Mouse (Mus musculus) T-helper 1 cell (primary cell): ENCODE measurements around the gene 1700102P08Rik.

Source experiments
- in situ Hi-C: fragments of 300-600 bp; cut with MboI, MseI; formaldehyde crosslinking; loops from one replicate; pipeline ENCODE4 v1.15.1; 2025; ENCODE audit warnings: high pct_unique_total_duplicates

The 1700102P08Rik gene

DNA sequence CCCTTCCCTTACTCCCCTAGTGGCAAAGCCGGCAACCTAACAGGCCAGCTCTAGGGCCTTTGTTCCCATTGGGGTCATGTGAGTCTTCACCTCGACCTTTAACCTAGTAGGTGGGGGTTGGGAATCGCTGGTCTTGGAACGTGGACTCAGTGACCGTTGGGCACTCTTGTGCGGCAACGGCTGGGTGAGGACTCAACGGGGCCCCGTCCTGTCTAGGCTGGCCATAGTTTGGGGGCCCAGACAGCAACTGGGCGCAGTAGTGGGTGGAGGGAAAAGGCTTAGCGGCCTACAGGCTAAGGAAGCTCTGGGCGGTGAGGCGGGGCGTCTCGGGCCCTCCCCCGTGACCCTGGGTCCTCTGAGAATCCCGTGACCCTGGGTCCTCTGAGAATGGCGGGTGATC is at the start of gene 1700102P08Rik:
Gene 1700102P08Rik, plus strand, starts transcription at position 130 of the 400 bp plus-strand sequence.
- in situ Hi-C loops = no loop called here

DNA sequence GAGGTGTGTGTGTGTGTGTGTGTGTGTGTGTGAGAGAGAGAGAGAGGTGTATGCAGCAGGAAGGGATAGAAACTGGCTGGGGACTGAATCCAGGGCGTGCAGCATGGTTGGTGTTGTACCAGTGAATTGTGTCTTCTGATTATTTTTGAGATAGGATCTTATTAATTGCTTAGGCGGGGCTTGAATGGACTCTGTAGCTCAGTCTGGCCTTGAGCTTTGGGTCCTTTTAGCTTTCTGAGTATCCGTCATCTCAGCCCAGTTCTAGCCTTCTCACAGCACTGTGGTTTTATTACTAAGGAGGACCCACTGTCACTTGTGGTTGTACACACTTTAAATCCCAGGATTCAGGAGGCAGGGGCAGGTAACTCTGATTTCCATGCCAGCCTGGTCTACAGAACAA is 49.3 kb upstream of the 1700102P08Rik start:
- in situ Hi-C loops = loop anchor here (25.0 kb wide), 1 partner anchor 719 kb away; the partner anchor contains the start of genes Atrip and Trex1

DNA sequence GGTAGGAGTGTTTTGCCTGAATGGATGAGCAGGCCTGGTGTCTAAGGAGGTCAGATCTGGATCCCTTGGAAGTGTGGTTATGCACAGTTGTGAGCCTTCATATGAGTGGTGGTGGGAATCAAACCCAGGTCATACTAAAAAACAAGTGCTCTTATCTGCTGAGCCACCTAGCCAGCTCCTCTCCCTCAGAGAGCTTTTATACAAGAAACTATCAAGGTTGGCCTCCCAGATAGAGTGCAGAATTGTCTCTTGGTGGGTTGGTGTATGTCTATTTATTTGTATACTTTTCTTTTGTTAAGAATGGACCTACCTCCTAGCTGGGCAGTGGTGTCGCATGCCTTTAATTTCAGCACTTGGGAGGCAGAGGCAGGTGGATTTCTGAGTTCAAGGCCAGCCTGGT is 48.8 kb upstream of the 1700102P08Rik start:
- in situ Hi-C loops = loop anchor here (25.0 kb wide), 1 partner anchor 718 kb away; the partner anchor contains the start of genes Atrip and Trex1

DNA sequence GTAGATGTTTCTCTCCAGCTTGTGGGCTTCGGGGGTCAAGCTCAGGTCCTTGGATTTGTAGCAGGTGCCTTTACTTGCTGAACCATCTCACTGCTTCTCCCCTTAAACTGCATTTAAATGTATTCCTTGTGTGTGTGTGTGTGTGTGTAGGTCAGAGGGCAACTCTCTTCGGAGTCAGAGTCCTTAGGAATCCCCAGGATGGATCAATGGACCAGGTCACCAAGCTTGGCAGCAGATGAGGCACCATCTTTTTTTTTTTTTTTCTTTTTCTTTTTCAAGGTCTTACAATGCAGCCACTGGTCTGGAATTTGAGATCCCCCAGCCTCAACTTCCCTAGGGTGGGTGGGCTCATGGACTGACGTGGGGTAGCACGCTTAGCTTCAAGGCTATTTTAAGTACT is 48.1 kb upstream of the 1700102P08Rik start:
- in situ Hi-C loops = loop anchor here (25.0 kb wide), 1 partner anchor 718 kb away; the partner anchor contains the start of genes Atrip and Trex1

DNA sequence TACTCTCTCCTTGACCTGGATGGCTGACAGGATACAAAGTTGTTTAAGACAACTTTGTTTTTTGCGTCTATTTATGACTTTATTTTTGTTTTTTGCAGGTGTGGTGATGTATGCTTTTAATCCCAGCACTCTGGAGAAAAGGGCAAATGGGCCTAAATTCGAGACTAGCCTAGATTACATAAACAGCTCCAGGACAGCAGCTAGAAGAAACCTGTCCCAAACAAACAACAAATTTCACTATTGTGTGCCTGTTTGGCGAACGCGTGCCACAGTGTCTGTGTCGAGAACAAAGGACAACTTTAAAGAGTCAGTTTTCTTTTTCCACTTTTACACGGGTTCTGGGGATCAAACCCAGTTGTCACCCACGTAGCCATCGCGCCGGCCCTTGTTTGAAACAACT is 45.6 kb upstream of the 1700102P08Rik start:
- in situ Hi-C loops = loop anchor here (25.0 kb wide), 1 partner anchor 715 kb away; the partner anchor contains the start of genes Atrip and Trex1

DNA sequence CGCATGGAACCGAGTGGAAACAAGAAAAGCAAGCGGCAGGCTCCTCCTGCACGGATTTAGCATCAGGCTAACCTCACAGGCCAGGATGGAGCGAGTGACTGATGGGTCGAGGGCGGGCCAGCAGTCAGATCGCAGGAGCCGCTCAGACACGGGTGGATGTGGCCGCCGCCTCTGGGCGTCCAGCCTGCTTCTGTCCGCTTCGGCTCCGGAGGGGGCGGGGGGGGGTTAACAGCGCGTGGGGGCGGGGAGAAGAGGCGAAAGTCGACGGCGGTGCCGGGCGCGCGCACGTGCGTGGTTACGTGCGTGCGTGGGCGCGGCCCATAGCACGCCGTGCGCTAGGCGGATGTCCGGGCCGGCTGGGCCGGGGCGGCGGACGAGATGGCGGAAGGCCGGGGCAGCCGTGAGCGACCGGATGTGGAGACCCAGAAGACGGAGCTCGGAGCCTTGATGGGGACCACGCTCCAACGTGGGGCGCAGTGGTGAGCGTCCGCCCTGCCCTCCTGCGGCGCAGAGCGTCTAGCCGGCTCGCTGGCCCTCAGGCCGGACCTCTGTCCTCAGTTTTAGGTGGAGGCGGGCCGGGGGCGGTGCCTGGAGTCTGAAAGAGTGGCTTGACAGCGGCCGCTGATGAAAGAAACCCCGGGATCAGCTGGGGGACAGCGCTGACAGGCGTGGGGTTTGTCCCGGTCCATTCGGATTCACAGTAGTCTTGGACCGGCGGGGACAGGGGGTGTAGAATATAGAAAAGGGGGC is 44.9 kb upstream of the 1700102P08Rik start, which contains the start of gene Usp4:
Gene Usp4, plus strand, starts transcription at position 314 of the 750 bp plus-strand sequence.
- in situ Hi-C loops = loop anchor here (25.0 kb wide), 1 partner anchor 715 kb away; the partner anchor contains the start of genes Atrip and Trex1

DNA sequence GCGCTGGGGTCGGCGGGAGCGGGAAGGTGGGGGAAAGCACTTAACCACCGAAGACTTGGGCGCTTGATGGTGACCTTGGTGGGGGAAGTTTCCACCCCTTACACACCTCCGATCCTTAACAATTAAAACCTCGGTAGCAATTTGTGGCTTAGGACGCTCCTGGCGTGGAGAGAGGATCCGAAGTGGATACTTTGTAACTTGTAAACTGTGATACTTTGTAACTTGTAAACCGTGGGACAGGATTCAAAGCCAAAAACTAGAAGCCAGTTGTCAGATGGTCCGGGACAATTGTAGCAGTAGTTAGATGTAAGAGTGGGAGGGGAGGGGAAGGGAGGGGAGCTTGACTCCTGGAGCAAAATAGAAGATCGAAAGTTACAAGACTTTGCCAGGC is 44.3 kb upstream of the 1700102P08Rik start:
- in situ Hi-C loops = loop anchor here (25.0 kb wide), 1 partner anchor 714 kb away; the partner anchor contains the start of genes Atrip and Trex1

DNA sequence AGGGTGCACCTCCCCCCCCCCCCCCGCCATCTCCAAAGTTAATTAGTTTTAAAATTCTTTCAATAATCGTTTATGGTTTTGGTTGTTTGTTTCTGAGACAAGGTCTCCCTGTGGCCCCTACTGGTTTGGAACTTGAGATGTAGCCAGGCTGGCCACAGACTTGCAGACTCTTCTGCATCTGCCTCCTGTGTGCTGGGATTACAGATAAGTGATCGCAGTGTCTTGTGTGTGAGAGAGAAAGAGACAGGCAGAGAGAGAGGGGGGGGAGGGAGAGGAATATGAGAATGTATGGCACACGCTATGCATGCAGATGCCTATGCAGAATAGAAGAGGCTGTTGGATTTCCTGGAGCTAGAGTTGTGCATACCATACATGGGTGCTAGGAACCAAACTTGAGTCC is 42.9 kb upstream of the 1700102P08Rik start:
- in situ Hi-C loops = loop anchor here (25.0 kb wide), 1 partner anchor 713 kb away; the partner anchor contains the start of genes Atrip and Trex1

DNA sequence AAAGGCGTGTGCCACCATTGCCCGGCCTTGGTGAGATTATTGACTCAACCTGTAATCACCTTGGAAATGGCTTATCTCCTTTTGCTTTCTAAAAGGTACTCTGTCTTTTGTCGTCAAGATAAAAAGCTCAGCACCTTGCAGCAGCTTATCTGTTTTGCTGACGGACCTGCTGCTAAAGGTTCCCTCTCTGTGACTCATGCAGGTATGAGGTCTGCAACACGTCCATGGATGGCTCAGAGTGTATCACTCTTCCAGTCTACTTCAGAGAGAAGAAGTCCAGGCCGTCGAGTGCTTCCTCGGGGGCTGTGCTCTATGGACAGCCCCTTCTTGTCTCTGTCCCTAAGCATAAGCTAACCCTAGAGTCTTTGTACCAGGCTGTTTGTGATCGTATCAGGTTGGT is 14.4 kb upstream of the 1700102P08Rik start:
- in situ Hi-C loops = loop anchor here (5.0 kb wide), 1 partner anchor 164 kb away; no protein-coding TSS in a partner anchor

DNA sequence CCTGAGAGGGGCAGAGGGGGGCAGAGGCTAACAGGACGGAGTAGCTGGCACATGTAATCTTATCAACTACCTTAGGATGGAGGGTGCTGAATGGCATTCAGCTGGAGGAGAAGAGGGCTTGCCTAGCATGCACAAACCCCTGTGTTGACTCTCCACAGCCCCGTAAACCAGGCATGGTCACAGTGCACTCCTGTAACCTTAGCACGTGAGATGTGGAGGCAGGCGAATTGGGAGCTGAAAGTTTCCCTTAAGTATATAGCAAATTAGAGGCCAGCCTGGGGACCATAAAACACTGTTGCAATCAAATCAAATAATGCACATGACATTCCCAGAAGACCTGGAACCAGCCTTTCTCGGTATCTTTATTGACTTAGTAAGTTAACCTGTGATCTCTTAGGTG is 13.9 kb upstream of the 1700102P08Rik start:
- in situ Hi-C loops = loop anchor here (5.0 kb wide), 1 partner anchor 164 kb away; no protein-coding TSS in a partner anchor

DNA sequence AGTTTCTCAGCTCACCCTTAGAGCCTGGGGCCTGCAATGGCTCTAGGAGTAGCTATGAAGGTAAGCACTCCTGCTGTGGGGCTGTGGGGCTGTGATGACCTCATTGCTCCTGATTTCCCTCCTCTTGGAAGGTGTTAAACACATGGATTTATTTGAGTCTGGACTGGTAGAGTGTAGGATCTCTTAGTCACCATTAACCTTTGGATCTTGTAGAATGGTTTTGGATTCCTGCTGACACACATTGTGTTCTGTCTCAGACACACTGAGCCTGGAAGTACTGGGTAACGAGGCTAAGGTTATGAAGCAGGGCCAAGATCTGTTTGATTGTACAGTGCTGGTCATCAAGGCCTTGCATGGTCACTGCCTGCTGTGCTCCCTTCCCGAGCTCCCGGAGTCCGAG is 13.3 kb upstream of the 1700102P08Rik start:
- in situ Hi-C loops = loop anchor here (5.0 kb wide), 1 partner anchor 163 kb away; no protein-coding TSS in a partner anchor

DNA sequence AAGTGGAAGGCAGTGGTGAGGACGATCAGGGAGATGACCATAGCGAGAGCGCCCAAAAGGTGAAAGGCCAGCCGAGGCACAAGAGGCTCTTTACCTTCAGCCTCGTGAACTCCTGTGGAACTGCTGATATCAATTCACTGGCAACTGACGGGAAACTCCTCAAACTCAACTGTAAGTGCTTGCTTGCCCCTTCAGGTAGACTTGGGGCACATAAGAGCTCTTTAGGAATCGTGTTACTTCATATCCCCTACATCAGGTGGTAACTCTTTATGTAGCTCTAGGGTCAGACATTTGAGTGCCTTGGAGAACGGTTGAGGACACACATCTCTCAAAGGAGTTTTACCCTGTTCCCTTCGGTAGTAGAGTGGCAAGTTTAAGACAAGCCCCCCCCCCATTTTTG is 11.2 kb upstream of the 1700102P08Rik start:
- in situ Hi-C loops = loop anchor here (10.0 kb wide), 1 partner anchor 57 kb away; no protein-coding TSS in a partner anchor

DNA sequence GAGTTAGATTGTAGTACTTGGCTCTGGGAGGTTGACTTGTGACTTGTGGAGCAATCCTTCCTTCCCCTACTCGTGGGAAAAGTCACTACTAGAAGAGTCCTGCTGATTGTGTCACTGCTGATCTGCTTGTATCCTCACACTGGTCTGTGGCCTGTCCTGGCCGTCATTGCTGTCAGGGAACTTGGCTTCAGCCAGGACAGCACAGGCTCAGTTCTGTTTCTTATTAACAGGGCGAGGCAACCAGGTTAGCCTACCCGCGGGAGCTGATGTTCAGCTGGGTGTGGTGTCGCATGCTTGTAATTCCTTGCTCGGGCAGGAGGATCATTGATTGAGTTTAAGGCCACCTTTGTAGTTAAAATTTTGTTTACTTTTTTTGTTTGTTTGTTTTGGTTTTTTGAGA is 7.6 kb upstream of the 1700102P08Rik start:
- in situ Hi-C loops = loop anchor here (10.0 kb wide), 1 partner anchor 60 kb away; no protein-coding TSS in a partner anchor

DNA sequence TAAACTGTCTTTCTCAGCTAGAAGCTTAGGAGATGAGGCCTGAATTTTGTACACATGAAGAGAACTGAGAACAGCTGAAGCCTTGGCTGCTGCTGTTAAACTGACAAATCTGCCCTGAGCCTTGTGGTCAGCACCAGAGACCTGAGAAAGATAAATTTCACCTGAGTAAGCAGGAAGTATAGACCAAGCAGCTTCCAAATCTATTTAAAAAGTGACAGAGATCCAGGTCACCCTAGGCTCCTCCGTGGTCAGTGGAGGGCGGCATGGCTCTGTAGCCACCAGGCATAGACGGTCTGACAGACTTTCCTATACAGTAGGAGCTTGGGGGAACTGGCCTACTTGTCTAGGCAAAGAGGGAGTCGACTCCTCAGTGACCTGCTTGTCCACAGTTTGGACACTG is 5.8 kb upstream of the 1700102P08Rik start:
- in situ Hi-C loops = loop anchor here (10.0 kb wide), 1 partner anchor 62 kb away; no protein-coding TSS in a partner anchor

DNA sequence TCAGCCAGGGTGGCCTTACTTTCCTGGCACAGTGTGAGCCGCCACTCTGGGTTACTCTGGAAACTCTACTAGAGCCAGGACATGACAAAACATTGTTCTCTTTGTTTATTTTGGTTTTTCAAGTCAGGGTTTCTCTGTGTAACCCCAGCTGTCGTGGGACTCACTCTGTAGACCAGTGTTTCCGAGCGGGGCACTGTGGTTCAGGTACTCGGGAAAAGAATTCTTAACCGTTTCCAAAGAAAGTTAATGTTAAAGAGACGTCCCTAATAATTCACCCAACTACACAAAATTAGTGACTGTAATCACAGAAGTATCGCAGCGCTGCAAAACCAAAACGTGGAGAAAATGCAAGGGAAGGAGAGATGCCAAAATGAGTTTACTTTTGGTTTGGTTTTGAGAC is 4.0 kb upstream of the 1700102P08Rik start:
- in situ Hi-C loops = loop anchor here (10.0 kb wide), 1 partner anchor 64 kb away; no protein-coding TSS in a partner anchor

DNA sequence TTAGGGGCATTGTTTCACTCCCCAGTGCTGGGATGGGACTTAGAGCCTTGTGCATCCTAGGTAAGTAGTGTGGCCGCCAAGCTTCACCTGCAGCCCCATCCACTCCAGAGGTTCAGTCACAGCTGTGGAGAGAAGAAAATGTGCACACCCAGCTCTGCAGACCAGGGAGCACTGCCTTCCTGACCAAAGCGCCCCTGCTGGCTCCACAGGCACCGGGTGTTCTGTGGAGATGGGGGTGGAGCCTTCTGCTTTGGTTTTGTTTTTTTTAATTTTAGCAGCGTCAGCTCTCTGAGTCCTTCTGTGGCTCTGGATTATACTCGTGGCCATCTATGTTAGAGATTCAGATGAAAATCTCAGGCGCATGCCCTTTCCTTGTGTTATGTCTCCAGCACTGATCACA is 3.4 kb upstream of the 1700102P08Rik start:
- in situ Hi-C loops = loop anchor here (10.0 kb wide), 1 partner anchor 64 kb away; no protein-coding TSS in a partner anchor

DNA sequence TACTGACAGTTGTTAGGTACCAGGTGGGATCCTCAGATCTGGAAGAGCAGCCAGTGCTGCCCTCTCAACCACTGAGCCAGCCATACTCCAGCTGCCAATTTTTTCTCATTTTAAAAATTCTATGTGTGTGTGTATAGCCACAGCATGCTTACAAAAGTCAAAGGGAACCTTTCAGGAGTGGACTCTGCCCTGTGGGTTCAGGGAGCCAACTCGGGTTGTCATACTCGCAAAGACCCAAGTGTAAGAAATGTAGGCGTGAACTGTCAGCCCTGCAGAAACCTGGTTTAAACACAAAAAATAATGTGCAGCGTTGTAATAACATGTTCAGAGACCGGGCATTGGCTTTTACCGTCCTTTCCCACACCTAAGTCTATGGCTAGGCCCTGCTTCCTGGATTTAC is 1.6 kb downstream of the 1700102P08Rik start:
- in situ Hi-C loops = no loop called here

DNA sequence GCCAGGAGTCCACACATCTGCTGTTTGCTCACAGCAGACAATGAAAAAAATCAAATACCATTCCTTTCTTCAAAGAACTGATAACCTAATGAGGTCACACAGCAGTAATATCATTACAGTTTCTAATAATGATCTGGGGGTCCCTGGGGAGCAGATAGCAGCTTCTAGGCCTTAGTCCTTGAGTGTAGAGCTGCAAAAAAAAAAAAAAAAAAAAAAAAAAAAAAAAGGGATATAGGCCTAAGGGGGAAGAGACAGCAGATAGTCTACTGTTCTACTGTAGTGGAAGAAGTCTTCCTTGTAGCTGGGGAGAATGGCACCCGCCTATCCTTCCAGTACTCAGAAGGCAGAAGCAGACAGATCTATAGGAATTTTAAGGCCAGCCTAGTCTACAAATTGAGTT is 2.8 kb downstream of the 1700102P08Rik start:
- in situ Hi-C loops = no loop called here

DNA sequence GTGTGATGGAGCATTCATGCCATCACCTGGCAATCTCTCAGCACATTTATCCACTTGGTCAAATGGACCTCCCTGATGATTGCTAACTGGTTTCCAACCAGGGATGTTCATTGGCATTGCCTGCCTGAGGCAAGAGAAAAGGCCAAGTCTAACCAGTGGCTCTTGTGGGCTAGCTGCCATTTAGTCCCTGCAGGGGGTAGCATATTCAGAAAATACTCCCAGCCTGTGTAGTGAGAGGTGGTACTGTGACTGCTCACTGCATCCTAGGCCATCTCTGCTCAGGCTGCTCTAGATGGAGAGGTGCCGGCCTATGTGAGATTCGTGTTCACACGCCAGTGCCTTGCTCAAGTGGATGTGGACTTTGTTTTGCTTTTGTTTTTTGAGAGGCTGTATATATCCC is 5.7 kb downstream of the 1700102P08Rik start:
- in situ Hi-C loops = no loop called here

DNA sequence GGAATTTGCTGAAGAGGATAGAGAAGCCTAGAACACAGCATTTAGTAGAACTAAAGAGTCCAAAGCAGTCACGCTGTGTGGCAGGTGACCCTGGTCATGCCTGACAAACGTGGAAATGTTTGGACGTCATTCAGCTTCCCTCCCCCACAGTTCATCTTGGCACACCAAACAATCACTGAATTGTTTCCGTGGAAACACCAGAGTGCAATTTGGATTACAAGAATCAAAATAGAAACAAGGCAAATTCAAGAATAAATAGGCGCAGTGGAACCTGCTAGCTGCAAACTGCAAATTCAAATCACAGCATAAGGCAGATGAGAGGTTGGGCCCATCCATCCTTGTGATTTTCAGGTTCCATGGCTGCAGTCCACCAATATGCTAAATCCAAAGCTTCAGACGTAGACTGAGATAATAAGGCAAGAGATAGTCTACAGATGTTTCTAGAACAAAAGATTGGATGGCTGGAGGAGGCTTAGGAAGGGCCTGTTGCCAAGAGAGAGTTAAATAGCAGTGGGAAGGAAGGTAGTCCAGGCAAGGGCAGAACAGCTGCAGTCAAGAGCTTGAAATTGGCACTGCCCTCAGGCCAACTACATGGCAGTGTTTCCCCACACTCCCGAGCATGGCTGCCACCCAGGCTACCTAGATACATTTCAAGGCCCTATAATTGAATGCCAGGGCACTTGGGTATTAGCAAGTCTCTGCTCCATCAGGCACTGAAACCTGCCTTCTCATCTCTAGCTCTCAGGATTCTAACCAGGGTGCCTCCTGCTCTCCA is 8.8 kb downstream of the 1700102P08Rik start:
- in situ Hi-C loops = no loop called here

DNA sequence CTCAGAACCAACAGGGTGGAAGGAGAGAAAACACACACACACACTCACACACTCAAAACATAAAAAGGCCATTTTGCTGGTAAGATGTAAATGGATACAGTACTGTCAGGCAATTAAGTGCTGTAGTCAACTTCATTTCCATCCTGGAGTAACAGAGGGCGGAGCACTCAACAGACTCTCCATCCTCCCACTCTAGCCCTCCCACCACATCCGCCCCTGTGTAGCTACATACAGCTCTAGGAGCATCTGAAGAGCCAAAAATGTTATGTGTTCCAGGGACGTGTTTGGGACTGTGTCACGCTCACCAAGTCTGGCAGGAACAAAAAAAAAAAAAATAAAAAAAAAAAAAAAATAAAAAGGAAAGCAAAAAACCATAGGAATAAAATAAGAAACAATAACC is 10.5 kb downstream of the 1700102P08Rik start:
- in situ Hi-C loops = no loop called here

DNA sequence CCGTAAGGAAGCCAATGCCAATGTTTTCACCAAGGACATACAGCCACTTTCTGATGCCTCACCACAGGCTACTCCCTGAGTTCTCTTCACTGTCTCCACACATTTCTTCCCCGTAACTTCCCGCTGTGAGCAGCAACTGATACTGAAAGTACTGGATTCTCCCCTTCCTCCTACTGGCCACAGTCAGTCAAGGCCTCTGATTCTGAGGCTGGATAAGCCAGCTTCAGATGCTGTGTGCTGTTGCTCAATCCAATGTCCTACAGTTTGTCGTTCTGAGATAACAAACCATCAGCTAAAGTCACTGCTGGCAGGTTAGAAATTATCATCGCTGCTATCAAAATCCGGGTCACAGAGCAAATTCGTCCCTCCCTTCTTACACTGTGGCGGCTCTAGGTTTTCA is 11.8 kb downstream of the 1700102P08Rik start:
- in situ Hi-C loops = no loop called here
